Mouse (Mus musculus) midbrain, postnatal 0 days (tissue): Measurements from ENCODE around the gene Eps15. TPM values are rescaled to one million over a fixed set of nuclear protein-coding genes. Genes with fewer than 3 reads are reported as not detected.
A peak's percentile ranks its signal among the peaks of the same experiment; 100 is the strongest.

Experiments used
- ATAC-seq: fragments of 200-750 bp; cut with Nextera tagmentation; 2 replicates; pipeline ENCODE4 v1.8.0; 2017; ENCODE audit warnings: moderate number of reproducible peaks, mild to moderate bottlenecking, moderate TSS enrichment, moderate library complexity; ENCODE audit not compliant: low FRiP score
- DNase-seq: peaks from one replicate; pipeline ENCODE4 v3.0.0-alpha.2; 2015; ENCODE audit warnings: low spot score
- H3K27ac ChIP-seq: fragments of 300-500 bp; sonication (generic); 2 replicates; pipeline ENCODE4 v1.5.1; 2014; ENCODE audit warnings: low read depth, mild to moderate bottlenecking, low read length, mixed read lengths
- H3K27me3 ChIP-seq: fragments of 300-500 bp; sonication (generic); 2 replicates; pipeline ENCODE4 v1.6.1; 2014; ENCODE audit warnings: low read length, control low read depth, mixed read lengths; ENCODE audit not compliant: insufficient read depth
- H3K36me3 ChIP-seq: fragments of 300-500 bp; sonication (generic); 2 replicates; pipeline ENCODE4 v1.6.1; 2014; ENCODE audit warnings: low read length, control low read depth, mixed read lengths; ENCODE audit not compliant: insufficient read depth
- H3K4me1 ChIP-seq: fragments of 300-500 bp; sonication (generic); 2 replicates; pipeline ENCODE4 v1.6.1; 2014; ENCODE audit warnings: mild to moderate bottlenecking, control low read depth, antibody characterized with exemption, low read length, mixed read lengths; ENCODE audit not compliant: insufficient read depth
- H3K4me2 ChIP-seq: fragments of 300-500 bp; sonication (generic); 2 replicates; pipeline ENCODE4 v1.6.1; 2014; ENCODE audit warnings: low read depth, mild to moderate bottlenecking, low read length, mixed read lengths; ENCODE audit not compliant: poor library complexity, severe bottlenecking
- H3K4me3 ChIP-seq: fragments of 300-500 bp; sonication (generic); 2 replicates; pipeline ENCODE4 v1.5.1; 2014; ENCODE audit warnings: low read depth, mild to moderate bottlenecking, low read length, moderate library complexity
- H3K9ac ChIP-seq: fragments of 300-500 bp; sonication (generic); replicated peaks from 2 replicates; pipeline ENCODE4 v1.6.1; 2014; ENCODE audit warnings: mild to moderate bottlenecking, low read length, moderate library complexity, mixed read lengths; ENCODE audit not compliant: poor library complexity, severe bottlenecking
- H3K9me3 ChIP-seq: fragments of 300-500 bp; sonication (generic); 2 replicates; pipeline ENCODE4 v1.6.1; 2016; ENCODE audit warnings: low read length, control low read depth
- CTCF ChIP-seq: IDR thresholded peaks from 2 replicates; pipeline ENCODE4 v1.5.1; 2016; ENCODE audit warnings: antibody characterized with exemption, mild to moderate bottlenecking
- WGBS: fragments of 180-500 bp; shearing (Covaris S2); extraction: QIAGEN DNeasy Blood & Tissue Kit; methylation state at CpG from one replicate; pipeline ENCODE4 v1.1.7; 2014; 5-methylcytosine and 5-hydroxymethylcytosine counted together
- polyA plus RNA-seq: library from polyadenylated mRNA; unstranded; fragments of >200 nt; fragmentation: Nextera tagmentation; extraction: Ambion mirVana; gene quantifications from 2 replicates; pipeline ENCODE4 v1.2.1, GENCODE M21; 2015
- total RNA-seq: library from RNA; depleted of rRNA; stranded (reverse); fragments of >200 nt; gene quantifications from 2 replicates; pipeline ENCODE4 v1.2.3, GENCODE M21; 2014

Gene Eps15
- total and polyA plus RNA-seq, 2 experiments from 2014 or later = 58.7 to 102 TPM

DNA sequence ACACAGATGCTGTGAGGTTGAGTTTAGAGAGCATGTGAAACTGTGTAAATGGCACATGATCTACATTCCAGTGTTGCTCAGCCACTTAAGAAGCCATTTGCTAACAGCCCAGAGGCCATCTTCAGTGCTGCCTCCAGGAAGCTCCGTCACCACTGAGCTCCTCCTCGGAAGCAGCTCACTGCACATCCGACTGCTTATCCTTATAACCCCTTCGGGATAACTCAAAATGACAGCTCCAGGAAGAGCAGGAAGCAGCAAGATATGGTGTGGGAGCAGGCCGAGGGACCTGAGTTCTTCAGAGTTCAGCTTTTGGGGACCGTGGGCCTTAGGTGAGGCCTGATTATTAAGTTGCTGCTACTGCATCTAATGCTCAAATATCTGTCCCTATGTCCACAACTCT is 18.0 kb upstream of the Eps15 start:
- H3K4me1 ChIP-seq = no peaks in the 10 kb centered on the region
- no peaks in the 10 kb centered on the region for H3K9me3 ChIP-seq
- H3K27ac ChIP-seq = no peak overlapping the region
- no peaks in the 10 kb centered on the region for H3K27me3 ChIP-seq
- H3K4me3 ChIP-seq = no peak overlapping the region
- no peak for DNase-seq
- no peak overlapping the region for H3K4me2 ChIP-seq
- TF ChIP-seq CTCF = no peak
- WGBS = 71% methylated on average over 6 of the region's 6 CpGs
- ATAC-seq = no peak
- H3K9ac ChIP-seq = no peak overlapping the region
- no peaks in the 10 kb centered on the region for H3K36me3 ChIP-seq

DNA sequence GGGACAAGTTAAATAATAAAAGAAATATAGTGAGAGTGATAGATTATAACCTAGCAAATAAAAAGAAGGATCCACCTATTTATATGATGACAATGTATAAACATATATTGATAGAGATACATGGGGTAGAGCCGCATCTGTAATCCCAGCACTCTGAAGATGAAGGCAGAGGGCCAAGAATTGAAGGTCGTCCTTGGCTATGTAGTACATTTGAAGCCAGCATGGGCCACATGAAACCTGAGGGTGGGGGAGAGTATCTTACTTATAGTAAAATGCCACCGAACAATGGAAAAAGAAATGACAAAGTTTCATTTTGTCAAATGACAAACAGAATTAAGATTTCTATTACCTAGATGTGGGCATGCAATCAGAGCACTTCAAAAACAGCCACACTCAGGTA is 14.0 kb upstream of the Eps15 start:
- WGBS = 94% methylated on average over 3 of the region's 3 CpGs
- Histone ChIP-seq H3K9ac (no peak overlapping the region), H3K4me3 (no peak overlapping the region), H3K27ac (no peak overlapping the region), H3K4me2 (no peak overlapping the region), H3K36me3 (no peaks in the 10 kb centered on the region), H3K4me1 (no peaks in the 10 kb centered on the region), H3K27me3 (no peaks in the 10 kb centered on the region), H3K9me3 (no peaks in the 10 kb centered on the region)
- TF ChIP-seq CTCF = no peak
- ATAC-seq (no peak), DNase-seq (no peak)

DNA sequence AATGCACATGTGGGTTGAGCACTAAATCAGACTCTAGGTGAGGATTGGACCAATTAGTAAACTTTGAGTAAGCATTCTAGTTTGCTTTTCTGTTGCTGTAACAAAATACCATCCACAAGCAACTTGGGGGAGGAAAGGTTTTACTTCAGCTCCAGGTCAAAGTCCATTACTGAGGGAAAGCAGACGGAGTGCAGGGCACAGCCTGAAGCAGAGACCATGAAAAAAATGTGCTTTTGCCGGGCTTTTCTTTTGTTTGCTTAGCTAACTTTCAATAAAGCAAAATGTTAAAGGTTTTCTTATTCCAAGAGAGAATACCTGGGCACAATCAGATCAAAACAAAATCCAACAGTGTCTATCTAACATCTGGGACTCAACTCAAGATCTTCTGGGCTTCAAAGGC is 13.3 kb upstream of the Eps15 start:
- no peaks in the 10 kb centered on the region for H3K36me3 ChIP-seq
- H3K4me1 ChIP-seq = no peaks in the 10 kb centered on the region
- H3K4me3 ChIP-seq = no peak overlapping the region
- DNase-seq (no peak), ATAC-seq (no peak)
- no peaks in the 10 kb centered on the region for H3K27me3 ChIP-seq
- H3K9ac ChIP-seq = no peak overlapping the region
- H3K9me3 ChIP-seq = no peaks in the 10 kb centered on the region
- H3K27ac ChIP-seq = no peak overlapping the region
- H3K4me2 ChIP-seq = no peak overlapping the region
- TF ChIP-seq CTCF = no peak
- WGBS = 73% methylated on average over 2 of the region's 2 CpGs

DNA sequence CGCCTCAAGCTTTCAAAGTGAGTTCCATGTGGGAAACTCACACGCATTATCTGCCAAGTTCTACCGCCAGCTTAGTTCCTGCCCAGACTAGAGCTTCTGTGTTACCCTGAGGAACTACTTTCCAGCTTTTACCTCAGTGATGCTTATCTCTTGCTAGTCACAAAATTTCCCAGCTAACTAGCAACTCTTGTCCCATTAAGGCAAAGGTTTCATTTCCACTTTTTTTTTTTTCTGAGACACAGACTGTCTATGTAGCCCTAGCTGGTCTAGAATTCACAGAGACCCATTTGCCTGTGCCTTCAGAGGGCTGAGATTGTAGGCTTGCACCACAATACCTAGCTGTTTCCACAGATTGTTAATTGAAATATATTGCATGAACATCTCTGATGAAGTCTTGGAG is 12.6 kb upstream of the Eps15 start:
- Histone ChIP-seq H3K4me1 (no peaks in the 10 kb centered on the region), H3K27ac (no peak overlapping the region), H3K4me2 (no peak overlapping the region), H3K4me3 (no peak overlapping the region), H3K9me3 (no peaks in the 10 kb centered on the region), H3K9ac (no peak overlapping the region), H3K36me3 (no peaks in the 10 kb centered on the region), H3K27me3 (no peaks in the 10 kb centered on the region)
- ATAC-seq = no peak
- 89% methylated on average over 3 of the region's 3 CpGs for WGBS
- TF ChIP-seq CTCF = no peak
- no peak for DNase-seq

DNA sequence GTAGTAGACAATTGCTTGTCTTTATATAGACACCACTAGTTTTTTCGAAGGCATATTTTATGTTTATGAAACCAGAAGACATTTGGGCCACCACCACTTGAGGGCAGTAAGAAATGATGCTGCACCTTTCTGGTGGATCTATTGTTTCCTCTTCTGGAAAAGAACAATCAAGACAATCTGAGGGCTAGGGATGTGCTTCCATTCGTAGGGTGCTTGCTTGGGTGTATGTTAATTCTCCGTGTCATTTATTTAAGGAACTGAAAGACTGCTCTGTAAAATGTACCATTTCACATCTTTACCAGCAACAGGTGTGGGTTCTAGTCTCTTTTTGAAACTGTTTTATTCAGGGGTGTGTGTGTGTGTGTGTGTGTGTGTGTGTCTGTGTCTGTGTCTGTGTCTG is 11.2 kb upstream of the Eps15 start:
- Histone ChIP-seq H3K9ac (no peak overlapping the region), H3K9me3 (no peaks in the 10 kb centered on the region), H3K4me2 (no peak overlapping the region), H3K27me3 (no peaks in the 10 kb centered on the region), H3K4me1 (no peaks in the 10 kb centered on the region), H3K36me3 (no peaks in the 10 kb centered on the region), H3K4me3 (no peak overlapping the region), H3K27ac (no peak overlapping the region)
- WGBS = 84% methylated on average over 3 of the region's 3 CpGs
- DNase-seq = no peak
- no peak for ATAC-seq
- TF ChIP-seq CTCF = peak; percentile 24

DNA sequence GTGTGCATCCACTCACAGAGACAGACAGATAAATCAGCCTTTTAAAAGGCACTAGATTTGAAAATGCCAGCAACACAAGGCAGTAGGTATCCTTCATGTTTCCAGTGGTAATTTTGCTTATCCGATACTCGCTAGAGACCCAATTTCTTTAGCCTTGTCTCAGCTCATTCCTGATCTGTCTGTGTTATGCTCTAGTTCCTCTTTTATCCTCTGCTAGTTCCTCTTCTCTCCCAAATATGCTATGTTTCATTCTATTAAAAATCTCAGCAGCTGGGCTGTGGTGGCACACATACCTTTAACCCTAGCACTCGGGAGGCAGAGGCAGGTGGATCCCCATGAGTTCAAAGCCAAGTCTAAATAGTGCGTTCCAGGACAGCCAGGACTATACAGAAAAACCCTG is 8.3 kb upstream of the Eps15 start:
- H3K36me3 ChIP-seq = no peaks in the 10 kb centered on the region
- H3K9ac ChIP-seq = no peak overlapping the region
- H3K27ac ChIP-seq = no peak overlapping the region
- no peak for TF ChIP-seq CTCF
- no peaks in the 10 kb centered on the region for H3K9me3 ChIP-seq
- DNase-seq = no peak
- no peak overlapping the region for H3K4me3 ChIP-seq
- H3K4me2 ChIP-seq = no peak overlapping the region
- no peak for ATAC-seq
- no peaks in the 10 kb centered on the region for H3K4me1 ChIP-seq
- H3K27me3 ChIP-seq = no peaks in the 10 kb centered on the region
- WGBS = 92% methylated on average over 4 of the region's 4 CpGs
